Mouse (Mus musculus) heart, postnatal 14 days (tissue): ENCODE measurements around the gene Arhgef38. TPM values are rescaled to one million over a fixed set of nuclear protein-coding genes. Genes with fewer than 3 reads are reported as not detected.

Source experiments
- DNase-seq, 2 experiments: peaks; one replicate each; pipeline ENCODE4 v3.0.0; 2021 to 2022
- intact Hi-C: fragments of 180-260 bp; cut with DNase I; formaldehyde crosslinking; loops from one replicate; pipeline ENCODE4 v1.15.1; 2025
- total RNA-seq, 2 experiments: library from RNA; stranded (reverse); gene quantifications; 2 replicates each; pipeline ENCODE4 v1.2.3; 2021

Gene Arhgef38
- total RNA-seq, 2 experiments from 2014 or later = 0.26 TPM; not detected in 1

DNA sequence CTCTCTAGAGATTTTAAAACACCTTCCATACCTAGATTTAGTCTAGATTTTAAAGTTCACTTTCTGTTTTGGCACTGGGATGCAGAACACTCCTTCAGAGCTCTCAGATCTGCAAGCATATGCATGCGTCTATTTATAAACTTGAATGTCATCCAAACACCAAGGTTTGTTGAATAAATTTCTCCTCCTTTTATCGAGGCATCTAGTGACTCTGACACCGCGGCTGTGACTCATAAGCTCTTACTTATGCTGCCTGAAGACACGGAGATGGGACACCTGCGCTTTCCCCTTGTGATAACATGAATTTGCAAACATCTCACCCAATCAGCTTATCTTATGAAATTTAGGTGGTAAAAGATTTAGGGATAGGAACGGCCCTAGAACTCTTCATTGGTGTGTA, 65.0 kb downstream of the Arhgef38 start:
- DNase-seq = no peak
- intact Hi-C loops = no loop called here

DNA sequence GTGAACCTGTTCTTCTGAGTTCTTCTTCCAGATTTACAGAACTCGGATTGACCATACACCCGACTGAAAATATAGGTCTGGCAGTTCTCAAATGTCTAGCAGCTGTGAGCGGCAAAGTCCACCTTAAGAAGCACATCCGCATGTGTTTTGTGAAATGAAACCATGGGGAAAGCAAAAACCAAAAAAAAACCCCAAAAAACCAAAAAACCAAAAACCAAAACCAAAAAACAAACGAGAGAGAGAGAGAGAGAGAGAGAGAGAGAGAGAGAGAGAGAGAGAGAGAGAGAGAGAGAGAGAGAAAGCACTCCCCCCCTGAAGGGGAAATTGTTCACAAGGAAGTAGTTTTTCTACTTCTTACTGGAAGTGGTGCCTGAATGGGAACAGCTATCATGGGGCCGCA, 67.2 kb downstream of the Arhgef38 start:
- intact Hi-C loops = no loop called here
- no peak for DNase-seq

DNA sequence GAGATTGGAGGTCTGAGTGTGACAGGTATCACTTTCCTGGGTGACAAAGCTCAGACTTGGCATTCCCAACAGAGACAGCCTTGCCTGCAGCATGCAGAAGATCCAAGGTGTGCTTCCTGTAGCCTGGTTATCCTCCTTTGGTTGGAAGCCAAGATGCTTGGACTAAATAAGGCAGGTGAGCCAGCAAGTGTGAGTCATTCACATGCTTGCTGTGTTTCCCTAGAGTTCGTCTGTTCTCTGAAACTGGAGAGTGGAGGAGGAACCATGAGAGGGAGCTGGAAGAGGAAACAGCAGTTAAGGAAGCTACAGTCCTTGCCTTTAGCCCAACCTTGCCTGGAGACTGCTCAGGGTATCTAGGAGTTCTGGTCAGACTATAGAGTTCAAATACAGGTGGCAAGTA, 69.6 kb downstream of the Arhgef38 start:
- DNase-seq = no peak
- intact Hi-C loops = no loop called here

GRCm38 (mm10) chr3:133163913-133164406, 70.8 kb downstream of the Arhgef38 start:
- intact Hi-C loops = no loop called here

GRCm38 (mm10) chr3:133163174-133163573, 71.6 kb downstream of the Arhgef38 start:
- DNase-seq = no peak
- intact Hi-C loops = no loop called here

More at GRCm38 (mm10) chr3:133163913-133164406, 70.8 kb downstream of the Arhgef38 start:
- DNase-seq = no peak

DNA sequence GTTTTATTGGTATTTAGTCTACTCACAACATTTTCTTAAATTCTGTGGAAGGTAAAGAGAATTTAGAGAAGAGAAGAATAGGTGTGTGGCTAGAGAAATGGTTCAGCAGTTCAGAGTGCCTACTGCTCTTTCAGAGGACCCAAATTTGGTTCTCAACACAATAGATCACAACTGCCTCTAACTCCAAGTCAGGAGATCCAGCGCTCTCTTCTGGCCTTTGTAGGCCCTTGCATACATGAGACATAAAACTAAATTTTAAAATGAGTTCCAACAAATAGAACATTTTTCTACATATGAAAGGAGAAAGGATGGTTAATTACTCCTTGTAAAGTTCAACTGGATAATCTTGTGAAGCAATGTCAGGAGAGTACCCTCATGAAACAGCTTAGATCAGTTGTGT, 73.3 kb downstream of the Arhgef38 start:
- no peak for DNase-seq
- intact Hi-C loops = no loop called here

DNA sequence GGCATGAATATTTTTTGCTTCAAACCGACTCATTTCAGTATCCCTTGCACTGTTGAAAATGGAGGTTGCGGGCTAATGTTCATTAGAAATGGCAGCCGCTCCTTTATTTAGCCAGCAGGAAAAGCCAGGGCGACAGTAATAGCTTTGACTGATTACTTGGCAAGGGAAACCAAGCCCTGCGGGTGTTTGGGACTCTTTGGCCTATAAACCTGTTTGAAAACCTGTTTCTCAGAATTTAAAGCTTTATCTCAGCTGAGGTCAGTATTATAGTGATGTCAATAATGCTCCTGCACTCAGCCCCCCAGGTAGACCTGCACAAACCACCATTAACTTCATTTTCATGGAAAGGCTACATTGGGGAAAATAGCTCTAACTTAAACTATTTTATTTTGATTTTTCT, 76.5 kb downstream of the Arhgef38 start:
- intact Hi-C loops = no loop called here
- DNase-seq = no peak

- intact Hi-C loops = no loop called here
- DNase-seq = no peak
Observed at GRCm38 (mm10) chr3:133154683-133155082, 80.1 kb downstream of the Arhgef38 start.

GRCm38 (mm10) chr3:133153629-133154028, 81.1 kb downstream of the Arhgef38 start:
- intact Hi-C loops = no loop called here
- no peak for DNase-seq

DNA sequence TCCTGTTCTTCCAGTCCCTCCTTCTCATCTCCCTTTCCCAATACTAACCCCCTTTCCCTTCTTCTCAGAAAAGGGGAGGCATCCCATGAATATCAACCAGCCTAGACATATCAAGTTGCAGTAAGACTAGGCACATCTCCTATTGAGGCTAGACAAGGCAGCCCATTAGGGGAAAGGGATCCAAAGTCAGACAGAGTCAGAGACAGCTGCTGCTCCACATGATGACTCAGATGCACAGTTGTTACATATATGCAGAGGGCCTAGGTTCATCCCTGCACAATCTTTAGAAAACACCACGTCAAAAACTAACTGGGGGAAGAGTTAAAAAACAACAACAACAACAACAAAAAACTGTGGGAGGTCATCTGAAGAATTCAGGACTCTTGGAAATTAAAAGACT, 81.9 kb downstream of the Arhgef38 start:
- DNase-seq = no peak
- intact Hi-C loops = no loop called here

DNA sequence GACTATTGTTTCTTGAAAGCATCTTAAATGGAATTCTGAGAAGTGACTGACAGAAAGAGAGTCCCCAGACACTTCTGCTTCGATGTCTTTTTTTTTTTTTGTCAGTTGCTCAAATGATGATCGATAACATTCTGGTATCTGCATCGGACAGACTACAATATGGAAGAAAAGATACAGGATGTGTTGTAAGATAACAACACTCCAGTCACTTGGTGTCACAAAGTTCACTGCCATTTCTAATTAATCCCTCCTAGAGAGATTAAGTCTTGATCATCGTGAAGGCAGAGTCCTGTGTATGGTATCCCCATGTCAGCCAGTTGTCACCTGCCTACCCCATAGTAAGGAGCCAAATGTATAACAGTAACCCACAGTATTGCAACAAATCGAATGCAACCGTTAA, 83.1 kb downstream of the Arhgef38 start:
- intact Hi-C loops = no loop called here
- no peak for DNase-seq

DNA sequence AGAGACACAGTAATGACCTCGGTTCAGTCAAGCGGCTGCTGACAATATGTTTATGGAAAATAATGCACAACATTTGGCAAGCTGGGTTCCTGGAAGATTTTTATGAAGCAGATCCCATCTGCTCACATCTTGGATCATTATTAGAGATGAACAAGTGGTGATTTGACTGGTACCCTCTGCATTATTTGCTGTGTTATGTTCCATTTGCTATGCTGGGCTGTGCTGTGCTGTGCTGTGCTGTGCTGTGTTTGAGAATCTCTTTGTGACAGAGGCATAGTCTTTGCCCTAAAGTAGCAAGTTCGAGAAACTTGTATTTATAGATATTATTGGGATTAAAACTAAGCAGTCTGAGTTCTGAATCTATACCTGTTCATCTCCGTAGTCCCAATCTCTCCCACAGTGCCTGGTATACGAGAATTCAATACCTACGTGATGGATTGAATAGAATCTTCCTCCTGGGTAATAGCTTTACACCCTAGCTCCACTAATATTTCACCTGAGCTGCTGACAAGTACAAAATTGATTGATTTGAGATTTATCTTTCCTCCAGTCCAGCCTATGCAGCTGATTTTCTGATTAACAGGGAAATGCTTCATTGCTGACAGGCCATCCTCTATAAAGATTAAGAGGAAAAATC, 90.1 kb downstream of the Arhgef38 start:
- DNase-seq = no peak
- intact Hi-C loops = no loop called here

- intact Hi-C loops = no loop called here
- DNase-seq = no peak
Observed at GRCm38 (mm10) chr3:133141877-133142276, 92.9 kb downstream of the Arhgef38 start.

DNA sequence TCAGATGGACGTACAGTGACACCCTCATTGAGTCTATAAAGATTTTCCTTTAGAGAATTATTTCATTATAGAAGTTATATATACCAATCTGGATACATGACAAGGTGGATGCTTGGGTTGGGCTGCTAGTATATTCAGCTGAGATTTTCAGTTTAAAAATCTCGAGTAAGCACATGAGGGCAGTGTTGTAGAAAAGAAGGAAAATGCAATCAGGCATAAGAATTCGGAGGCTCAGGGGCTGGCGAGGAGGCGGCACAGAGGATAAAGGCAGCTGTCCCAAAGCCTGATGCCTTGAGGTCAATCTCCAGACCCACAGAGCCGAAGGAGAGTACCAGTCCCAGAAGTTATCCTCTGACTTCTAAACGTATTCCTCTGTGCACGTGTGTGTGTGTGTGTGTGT, 102.1 kb downstream of the Arhgef38 start:
- intact Hi-C loops = no loop called here
- no peak for DNase-seq

DNA sequence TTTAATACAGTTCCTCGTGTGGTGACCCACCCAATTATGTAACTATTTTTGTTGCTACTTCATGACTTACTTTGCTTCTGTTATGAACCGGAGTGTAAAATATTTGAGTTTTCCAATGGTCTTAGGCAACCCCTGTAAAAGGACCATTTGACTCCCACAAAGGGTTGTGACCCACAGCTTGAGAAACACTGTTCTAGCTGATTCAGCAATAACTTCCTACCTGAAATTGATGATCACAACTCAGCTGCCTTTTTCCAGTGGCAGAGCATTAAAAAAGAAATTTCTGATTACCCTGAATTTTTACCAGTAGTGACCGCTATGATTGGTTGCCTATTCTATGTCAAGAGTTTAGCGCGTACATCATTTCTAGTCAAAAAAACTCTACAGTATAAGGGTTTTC, 103.4 kb downstream of the Arhgef38 start:
- no peak for DNase-seq
- intact Hi-C loops = no loop called here

DNA sequence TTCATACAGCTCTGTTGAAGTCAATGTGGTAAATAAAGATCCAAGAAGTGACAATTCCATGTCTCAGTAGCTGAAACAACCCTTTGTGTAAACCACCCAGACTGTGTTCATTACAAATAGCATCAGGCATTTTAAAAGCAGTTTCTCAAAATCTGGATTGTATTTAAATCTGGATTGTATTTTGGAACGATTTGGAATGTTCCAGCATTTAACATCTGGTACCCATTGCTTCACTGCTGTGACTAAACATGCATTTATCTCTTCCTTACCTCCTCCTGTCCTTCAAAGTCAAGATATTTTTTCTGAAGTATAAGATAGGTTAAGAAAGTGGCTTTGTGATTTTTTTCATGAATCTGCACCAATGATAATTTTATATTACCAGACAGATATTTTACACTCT, 121.5 kb downstream of the Arhgef38 start:
- DNase-seq = no peak
- intact Hi-C loops = no loop called here

GRCm38 (mm10) chr3:133111741-133112140, 123.0 kb downstream of the Arhgef38 start:
- intact Hi-C loops = no loop called here
- peak in 1 of 2 experiments; percentile 37 for DNase-seq

DNA sequence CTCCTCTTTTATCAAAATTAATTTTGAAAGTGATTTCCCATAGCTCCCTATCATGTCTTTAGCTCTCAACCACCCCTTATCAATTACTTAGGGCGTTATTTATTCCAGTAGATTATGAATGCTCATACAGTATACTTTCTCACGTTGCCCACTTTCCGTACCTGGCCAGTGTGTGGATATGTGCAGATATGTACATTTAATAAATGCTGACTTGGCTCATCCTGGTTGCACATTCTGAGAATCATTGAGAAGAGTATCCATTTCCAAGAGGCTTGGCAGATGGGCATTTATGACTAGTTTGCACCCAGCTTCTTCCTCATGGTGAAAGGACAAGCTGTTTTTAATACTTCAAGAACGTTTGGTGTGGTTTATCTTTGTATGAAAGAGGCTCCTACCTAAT, 124.9 kb downstream of the Arhgef38 start:
- intact Hi-C loops = no loop called here

DNA sequence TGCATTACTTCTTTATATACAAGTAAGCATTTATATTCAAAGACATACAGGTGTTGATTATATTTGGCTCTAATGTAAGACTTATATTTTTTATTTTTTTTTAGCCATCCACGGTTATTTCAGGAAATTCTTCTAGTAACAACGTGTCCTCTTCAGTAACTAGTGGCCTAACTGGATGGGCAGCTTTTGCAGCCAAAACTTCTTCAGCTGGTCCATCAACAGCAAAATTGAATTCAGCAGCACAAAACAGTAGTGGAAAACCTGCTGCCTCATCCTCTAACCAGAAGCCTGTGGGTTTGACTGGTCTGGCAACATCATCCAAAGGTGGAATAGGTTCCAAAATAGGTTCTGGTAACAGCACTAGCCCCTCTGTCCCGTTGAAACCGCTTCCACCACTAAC, 126.0 kb downstream of the Arhgef38 start:
- DNase-seq = no peak
- intact Hi-C loops = no loop called here

More for the DNA sequence above, 124.9 kb downstream of the Arhgef38 start:
- DNase-seq = no peak

GRCm38 (mm10) chr3:133104436-133104835, 130.3 kb downstream of the Arhgef38 start:
- intact Hi-C loops = no loop called here
- DNase-seq = no peak

DNA sequence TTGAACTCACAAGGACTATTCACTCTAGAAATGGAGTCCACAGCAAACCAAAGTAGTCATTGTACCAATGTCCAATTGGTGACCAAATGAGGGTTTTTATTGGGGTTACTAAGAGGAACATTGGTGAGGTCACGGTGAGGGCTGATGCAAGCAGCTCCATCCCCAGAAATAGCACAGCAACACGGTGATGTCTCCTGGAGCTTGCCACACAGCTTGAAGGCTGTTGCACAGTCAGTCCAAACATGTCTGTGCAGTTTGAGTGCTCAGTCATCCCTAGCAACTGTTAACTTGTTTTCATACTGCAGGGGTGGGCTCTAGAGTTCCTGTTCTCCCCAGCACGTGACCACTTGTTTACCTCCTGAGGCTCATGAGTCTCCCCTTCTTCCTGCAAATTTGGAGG, 131.0 kb downstream of the Arhgef38 start:
- DNase-seq = no peak
- intact Hi-C loops = no loop called here

DNA sequence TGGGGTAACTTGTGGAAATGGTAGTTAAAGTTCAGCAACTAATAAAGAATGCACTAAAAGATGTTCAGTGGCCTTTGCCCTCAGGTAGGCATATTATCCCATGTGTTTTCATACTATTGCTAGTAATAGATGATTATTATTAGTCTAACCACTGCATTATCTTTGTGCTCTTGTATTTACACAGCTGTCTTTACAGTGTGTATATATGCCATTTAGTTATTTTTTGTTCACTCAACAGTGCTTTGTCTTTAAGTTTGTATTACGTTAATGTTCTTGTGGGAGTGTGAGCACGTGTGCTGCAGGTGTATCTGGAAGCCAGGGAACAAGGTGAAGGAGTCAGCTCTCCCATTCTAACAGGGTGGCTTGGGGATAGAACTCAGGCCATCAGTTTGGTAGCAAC, 135.8 kb downstream of the Arhgef38 start:
- intact Hi-C loops = no loop called here
- DNase-seq = no peak

- DNase-seq = no peak
- intact Hi-C loops = no loop called here
Observed at GRCm38 (mm10) chr3:133098336-133098735, 136.4 kb downstream of the Arhgef38 start.
